Mouse (Mus musculus): ENCODE measurements at regions not wholly inside any gene's neighbourhood (a gene's known extent, or its start where the extent isn't known, plus 50 kb on each side); places are given as distances from the start of the nearest gene placed in this dataset.

DNA sequence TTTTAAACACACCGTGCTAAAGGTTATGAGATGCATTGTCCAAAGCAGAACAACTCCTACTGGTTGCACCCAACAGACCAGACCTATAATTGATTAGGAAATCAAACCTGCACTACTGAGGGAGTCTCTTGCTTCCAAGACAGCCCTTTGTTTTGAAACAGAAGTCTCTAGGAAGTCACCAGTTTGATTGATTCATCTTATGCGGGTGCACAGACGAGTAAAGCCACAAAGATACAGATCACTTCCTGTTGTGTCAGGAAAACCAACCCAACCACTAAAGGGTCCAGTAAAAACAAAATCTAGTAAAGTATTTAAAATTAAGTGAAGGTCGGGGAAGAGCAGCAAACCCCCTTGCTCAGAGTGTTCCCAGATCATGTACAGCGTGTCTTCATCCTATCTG is 58.3 kb upstream of the N6amt1 start:
- DNase-seq: no peak

DNA sequence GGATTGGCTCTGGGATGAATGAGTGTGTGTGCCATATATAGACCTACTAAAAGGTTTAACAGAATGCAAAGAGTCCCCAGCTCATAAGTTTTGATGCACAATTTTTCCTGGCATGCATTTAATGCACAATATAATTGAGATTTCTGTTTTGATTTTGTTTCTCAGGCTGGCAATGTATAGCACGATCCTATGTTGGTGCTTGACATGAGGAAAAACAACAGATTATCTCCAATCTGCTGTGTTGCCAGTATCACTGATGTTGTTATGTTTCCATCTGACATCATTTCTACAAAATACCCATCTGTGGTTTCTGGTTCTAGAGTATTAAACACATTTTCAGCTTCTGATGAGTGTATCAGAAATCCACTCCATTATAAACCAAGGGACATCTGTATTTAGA is 61.2 kb upstream of the N6amt1 start:
- no peak for DNase-seq

DNA sequence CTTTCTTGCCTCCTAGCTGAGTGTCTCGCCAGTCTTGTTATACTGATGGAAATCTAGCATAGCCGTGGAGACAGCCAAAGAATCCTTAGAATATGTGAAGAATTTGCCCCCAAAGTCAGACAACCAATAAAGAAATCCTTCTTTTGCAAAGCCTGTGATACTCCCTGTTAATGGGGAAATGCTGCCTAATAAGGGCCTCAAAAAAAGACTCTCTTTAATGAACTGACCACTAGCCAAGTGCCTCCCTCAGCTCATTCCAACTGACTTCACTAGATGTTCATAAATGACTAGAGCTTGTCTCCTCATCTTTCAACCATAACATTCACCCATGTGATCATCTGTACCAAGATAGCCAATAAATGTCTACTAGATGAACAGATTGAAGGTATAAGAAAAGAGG is 62.3 kb upstream of the N6amt1 start:
- DNase-seq: no peak

DNA sequence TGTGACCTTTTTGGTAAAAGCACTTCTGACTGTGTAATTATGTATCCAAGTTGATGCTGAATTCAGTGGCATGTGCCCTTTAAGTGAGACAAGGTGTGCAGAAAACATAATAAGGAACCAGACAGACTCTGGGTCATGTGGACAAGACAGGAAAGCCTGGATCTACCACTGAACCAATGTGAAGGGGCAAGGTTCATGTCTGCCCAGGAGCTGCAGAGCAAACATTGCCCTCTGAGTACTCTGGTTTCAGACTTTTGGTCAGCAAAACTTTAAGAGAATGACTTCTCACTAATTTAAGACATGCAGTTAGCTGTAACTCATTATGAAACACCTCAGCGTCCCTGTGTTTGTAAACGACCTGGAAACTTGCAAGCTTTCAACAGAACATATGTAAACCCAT is 68.3 kb upstream of the N6amt1 start:
- no peak for DNase-seq

DNA sequence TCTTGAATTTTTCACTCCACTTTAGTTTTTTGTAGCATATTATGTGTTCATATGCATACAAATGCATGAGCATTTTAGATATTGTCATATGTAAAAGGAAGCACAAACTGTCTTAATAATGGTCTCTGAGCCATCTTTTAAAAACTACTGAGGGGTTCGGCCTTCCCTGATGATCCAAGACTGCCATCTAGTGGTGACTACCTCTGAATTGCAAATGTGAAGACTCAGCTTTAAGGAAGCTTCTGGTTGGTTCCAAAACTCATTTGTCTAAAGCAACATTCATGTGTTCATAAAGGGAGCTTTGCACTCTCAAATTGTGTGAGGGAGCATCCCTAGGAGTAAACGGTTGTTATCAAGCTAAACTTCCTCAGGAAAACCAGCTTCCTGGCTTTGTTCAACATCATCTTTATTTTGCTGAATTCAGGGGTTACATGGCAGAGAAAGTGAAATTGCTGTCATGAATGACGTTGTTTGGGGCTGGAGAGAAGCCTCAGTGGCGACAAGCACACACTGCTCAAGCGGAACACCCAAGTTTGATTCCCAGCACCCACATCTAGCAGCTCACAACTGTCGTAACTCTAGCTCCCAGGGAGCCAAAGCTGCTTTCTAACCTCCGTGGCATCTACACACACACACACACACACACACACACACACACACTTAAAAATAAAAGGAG is 69.0 kb upstream of the N6amt1 start:
- DNase-seq: no peak

DNA sequence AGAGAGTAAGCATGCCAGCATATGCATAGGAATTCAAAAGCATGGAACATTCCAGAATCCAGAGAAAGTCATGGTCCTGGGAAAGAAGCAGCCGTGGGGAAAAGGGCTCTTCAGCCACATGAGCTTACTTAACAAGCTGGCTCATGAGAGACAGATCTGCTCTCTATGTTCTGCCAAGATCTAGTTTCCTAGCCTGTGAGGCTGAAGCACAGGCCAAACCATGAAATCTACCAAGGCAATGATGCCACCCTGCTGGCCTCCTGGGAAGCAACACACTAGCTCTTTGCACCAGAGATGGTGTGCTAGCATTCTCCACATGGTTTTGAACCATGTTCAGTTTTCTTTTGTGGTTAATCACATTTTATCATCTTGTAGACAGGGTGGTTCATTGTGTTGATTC is 75.5 kb upstream of the N6amt1 start:
- DNase-seq: no peak

DNA sequence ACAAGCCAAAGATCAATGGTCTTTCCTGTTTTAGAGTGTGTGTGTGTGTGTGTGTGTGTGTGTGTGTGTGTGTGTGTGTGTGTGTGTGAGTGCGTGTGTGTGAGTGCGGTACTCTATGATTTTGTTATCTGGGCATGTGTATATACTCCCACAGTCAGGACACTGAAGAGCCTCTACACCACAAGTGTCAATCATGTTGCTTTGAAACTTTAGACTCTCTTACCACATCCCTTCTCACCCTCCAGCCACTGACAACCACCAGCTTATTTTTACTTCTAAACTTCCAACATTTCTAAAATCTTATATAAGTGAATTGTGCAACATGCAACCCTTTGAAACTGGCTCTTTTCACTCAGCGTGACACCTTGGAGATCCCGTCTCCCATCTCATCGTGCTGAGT is 81.6 kb upstream of the N6amt1 start:
- no peak for DNase-seq

DNA sequence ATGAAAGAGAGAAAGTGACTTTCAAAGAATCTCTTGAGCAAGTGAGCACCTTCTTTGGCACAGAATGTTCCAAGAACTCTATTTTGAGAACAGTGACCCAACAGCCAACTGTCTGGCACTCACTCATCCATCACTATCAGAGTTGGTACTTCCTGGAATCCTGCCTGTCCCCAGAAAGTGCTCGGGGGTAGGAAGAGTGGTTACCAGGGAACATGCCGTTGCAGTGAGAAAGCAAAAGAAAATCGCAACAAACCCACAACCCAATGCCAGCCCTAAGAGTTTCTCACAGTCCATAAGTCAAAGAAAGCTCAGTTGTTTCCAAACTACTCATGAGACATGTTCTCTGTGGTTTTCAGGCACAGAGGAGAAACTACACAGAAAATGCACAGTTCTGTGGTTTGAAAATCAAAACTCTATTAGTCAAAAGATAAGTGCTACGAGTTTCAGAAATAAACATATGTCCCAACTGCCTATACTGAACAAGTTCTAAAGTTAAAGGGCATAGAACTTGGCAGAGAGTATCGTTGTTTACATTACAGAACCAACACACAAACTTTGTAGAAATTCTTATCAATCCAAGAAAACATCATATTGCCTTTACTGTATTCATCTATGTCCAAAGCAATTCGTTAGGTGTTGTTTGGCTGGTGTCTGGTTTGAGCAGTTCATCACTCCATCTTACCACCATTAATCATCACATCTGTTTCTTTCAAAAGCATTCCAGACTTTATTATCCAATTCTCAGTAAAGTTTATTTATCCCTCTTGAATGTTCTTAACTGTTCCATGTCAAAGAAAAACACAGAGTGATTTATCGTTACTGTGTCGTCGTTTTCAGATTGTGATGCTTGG is 85.8 kb upstream of the N6amt1 start:
- no peak for DNase-seq

DNA sequence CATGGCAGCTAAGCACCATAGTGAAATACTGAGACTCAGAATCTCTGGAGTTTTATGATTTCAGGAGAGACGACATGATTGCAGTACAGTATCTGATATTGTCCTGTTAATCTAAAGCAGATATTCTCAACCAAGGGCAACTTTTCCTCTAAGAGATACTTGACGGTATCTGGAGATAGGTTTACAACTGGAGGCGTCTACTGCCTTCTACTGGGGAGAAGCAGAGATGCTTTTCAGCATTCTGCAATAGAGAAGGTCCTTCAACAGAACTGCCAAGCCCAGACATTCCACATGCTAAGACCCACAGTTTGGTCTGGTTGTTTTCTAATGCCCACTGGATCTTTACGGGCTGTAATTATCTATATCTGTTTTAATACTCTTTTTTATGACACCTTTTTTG is 86.5 kb upstream of the N6amt1 start:
- DNase-seq: no peak

DNA sequence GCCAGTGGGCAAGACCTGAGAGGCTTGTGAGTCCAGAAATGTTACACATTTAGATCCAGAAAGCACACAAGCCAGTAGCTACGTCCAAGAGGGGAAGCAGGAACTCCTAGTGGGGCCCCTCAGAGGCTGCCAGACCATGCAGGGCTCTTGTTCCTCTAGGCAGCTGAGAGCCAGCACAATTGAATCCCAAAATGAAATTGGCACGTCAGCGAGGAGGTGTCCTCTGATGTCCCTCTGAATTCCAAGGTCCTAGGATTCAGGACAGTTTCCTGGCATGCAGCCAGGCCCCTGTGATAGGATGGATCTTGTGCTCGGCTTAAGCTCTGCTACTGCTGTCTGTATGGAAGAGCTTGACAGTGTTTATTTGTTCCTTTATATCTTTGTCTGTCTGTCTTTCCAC is 90.4 kb upstream of the N6amt1 start:
- peak; percentile 59 to 73 for DNase-seq

DNA sequence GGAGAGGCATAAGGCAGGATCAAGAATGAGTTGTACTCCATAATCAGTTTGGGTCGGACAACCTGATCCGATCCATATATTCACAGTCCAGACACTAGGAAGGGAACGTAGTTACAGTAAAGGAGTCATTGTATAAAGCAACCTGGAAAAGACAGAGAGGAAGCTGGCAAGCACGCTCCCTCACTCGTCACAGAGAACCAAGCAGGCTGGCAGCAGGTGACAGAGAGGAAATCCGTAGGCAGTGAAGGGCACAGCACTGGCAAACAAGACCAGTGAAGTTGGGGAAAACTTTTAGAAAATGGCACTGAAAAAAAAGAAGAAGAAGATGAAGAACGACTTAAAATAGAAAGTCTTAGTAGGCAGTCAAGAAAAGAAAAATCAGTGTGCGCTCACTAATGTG is 90.9 kb upstream of the N6amt1 start:
- DNase-seq: peak; percentile 29 to 32

DNA sequence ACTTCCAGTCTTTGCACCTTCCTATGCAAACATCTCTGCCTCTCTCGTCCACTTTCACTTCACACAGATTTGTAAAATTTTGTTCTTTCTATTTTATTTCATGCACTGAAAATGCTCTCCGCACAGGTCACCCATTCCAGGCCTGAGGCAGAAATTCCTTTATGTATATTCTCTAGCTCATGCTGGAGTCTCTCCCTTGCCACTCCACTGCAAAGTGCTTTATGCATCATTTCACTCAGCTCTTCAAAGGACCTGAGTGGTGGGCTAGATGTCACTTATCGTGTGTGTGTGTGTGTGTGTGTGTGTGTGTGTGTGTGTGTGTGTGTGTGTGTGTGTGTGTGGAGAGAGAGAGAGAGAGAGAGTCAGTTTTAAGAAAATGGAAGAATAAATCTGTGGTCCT is 91.5 kb upstream of the N6amt1 start:
- no peak for DNase-seq

DNA sequence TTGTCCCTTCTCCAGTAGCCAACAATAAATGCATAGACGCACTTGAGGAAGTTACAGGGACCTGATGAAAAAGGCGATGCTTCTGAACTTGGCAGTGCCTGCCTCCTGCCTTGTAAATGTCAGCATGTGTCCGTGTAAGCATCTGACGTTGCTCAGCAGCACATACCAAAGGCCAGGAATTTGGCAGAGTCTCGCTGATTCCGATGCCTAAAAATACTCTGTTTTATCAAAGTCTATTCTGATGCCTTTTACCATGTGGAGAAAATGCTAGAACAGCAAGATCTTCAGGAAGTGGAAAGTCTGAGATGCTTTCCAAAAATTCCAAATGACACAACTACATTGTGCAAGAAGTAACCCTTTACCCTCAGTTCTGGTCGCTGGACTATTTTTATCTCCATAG is 92.5 kb upstream of the N6amt1 start:
- peak; percentile 38 to 43 for DNase-seq

DNA sequence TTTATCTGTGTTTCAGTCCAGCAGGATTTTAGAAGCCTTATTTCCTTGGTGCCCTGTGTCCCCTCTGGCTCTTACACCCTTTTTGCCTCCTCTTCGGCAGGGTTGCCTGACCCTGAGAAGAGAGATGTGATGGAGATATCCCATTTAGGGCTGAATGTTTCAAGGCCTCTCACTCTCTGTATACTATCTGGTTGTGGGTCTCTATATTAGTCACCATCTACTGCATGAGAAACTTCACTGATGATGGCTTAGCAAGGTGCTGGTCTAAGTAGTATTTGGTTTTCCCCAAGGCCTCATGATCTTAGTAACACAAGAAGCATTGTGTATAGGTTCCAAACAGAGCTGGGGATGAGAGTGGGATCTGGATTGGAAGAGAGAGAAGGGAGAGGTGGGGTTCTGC is 99.2 kb upstream of the N6amt1 start:
- no peak for DNase-seq

DNA sequence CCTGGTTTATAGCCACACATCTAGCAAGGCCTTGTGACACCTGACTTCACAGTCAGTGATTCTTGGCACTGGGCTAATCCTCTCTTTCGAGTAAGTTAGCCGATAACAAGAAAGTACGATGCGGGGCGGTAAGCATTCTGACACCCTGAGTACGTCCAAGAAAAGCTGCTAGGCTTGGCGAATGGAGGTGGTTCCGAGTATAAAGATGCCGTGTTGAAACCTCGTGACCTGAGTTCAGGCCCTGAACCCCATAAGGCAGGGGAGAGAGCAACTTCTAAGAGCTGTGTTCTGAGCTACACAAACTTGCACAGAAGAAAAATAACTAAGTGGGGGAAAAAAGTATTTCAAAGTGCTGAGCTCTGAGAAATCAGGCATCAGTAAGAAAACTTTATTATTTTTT is 103.5 kb upstream of the N6amt1 start:
- no peak for DNase-seq

DNA sequence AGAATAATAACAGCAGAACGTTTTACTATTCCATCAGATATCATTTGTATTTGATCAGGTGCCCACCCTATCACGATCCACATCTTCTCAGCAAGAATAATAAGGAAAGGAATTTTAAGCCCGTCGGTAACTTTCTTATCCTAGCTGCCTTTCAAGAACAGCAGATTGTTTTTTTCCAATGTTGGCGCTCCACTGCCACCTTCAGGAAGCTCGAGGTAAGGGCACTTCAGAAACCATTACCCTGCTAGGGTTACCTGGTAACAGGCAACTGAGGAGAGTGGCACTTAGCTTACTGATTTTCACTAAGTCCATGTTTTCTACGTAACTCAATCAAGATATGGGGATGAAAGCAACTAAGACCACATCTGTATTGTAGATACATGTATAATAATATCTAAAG is 104.1 kb upstream of the N6amt1 start:
- peak; percentile 9 to 28 for DNase-seq

DNA sequence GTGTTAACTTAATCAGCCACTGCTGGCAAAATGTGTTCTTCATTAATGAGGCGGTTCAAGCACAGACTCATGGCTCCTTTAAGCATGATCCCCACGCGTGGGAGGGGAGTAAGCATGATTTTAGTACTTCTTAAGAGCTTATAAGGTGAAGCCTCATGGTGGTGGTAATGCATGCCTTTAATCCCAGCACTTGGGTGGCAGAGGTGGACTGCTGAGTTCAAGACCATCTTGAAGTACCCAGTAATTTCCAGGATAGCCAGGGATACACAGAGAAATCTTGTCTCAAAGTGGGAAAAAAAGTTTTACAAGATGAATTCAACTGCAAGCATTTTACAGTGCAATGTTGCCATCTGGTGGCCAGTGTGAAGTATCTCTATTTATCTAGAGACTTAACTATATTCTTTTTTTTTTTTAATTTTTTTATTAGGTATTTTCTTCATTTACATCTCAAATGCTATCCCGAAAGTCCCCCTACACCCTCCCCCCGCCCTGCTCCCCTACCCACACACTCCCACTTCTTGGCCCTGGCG is 105.4 kb upstream of the N6amt1 start:
- DNase-seq: peak; percentile 18 to 48

DNA sequence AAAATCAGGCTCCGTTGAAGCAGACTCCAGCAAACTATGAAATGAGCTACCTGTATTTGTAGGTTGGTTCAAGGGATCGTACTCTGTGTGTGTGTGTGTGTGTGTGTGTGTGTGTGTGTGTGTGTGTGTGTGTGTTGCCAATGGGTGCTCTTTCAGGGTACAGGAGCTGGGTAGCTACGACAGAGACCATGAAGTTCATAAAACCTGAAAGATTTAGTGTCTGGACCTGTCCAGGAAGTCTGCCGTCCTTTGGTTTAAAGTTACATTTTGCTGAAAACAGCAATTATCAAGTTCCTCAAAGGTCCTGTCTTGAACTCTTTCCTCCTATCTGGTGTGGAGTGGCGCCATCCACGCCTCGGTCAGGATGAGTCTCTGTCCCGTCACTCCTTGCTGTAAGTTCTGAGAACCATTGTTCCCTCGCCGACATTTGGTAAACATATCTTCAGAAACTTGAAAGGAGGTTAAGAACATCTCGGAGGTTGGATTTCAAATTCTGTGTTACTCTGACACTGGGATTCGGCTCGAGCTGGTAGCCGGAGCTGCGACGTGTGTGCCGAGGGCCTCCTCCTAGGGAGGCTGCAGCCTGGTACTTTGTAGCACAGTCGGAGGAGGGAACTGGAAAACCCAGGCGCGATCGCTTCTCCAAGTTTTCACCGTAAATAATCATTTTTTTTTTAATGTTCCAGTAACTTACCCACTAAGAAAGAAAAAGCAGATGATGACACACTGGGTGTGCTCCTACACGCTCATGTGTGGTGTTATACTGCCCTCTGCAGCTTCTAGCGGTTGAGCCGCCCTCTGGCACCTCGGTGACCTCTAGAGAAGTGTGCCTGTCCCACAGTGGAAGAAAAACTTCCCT is 107.8 kb upstream of the N6amt1 start:
- peak; percentile 7 to 25 for DNase-seq

DNA sequence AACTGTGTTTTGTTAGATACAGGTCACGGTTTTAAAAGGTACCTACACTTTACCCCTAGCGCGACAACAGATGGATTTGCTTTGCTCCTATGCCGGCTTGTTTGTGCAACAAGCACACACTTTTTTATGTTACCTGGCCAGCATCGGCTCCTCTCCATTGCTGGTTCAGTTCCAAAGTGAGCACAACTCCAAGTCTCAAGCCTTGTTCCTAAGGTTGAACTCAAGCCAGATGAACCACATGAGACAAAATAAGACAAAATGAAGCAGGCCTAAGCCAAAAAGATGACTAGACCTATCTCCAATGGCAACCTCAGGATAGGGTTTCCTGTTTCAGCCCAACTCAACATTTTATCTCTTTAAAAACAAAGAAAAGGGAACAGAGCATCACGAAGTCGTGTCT is 108.5 kb upstream of the N6amt1 start:
- no peak for DNase-seq

DNA sequence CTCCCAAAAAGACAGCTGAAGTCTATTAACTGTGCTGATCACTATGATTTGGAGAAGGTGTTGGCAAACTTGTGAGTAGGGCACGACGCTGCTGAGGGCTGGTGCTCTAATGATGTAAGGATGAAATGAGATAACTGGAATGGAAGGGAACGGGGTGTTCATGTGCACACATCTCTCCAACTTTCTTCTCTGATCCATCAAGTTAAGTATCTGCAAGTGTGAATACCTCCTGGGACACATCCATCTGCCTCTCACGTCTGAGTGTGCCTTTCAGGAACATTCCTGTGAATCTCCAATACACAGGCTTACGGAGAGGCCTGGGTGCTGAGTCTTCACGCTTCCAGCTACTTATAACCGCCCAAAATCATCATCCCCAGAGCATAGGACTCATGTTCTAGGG is 112.0 kb upstream of the N6amt1 start:
- DNase-seq: no peak

DNA sequence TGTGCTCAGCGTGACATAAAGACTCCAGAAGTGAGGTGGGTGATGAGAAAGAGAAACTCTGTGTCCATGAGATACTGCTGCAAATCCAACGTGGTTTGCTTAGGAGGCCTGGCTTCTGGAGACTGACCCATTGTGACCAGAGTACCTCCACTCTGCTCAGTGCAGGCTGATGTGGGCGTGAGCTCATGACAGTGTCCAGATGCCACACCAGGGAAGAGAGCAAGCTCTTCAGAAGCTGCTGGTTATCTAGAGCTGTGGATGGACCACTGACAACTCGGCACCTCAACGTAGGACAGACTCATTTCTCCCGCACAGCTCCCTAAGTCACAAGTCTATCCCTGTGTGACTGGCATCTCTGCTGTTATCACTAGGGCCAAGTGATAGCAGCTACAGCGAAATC is 114.9 kb upstream of the N6amt1 start:
- DNase-seq: no peak

DNA sequence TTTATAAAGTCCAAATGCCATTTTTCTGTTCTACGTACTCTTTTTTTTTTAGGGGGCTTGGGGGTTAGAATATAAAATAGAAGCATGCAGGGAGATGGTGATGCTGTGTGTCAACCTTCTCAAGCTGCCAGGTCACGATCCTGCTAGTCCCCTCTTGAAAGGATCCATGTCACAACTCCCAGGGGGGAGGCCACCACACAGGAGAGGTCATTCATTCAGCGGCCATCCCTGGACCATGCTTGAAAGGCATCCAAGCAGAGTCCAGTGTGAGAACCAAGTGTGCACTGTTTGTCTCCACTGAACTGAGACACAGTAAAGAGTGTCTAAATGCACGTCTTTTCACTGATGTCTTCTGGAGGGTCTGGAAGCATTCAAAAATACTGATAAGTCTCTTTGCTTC is 119.8 kb upstream of the N6amt1 start:
- DNase-seq: no peak

DNA sequence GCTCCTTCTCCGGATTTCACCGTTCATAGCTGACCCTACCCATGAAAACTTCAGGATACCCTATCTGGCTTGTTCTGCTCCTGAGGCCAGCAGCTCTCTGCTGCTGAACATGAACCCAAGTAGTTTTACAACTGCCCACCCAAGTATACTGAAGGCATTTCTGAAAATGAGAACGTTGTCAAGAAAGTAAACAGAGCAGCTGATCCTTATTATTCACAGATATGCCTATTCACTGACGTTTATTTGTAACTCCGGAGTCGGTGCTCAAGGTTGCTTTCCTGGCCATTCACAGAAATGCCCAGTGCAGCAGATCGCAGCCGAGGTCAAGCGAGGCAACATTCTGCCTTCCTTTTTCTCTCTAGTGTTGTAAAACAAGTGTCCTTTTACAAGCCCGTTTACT is 128.4 kb upstream of the N6amt1 start:
- DNase-seq: no peak

DNA sequence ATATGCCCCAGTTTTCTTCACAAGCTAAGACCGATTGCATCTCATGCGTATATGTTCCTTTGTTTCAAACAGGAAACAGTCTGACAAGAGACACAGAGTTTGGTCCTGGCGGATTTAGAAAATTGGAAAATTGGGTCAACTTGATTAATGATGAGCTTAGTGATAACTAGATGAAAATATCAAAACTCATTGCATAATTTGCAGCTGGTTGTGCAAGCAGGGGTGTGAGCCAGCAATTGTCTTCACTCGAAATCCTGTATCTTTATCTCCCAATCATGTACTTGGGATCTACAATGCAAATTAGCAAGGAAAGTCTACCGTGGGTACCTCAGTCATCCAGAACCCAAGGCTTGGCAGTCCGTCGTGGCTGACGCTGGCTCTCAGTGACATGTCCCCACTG is 128.9 kb upstream of the N6amt1 start:
- DNase-seq: no peak

Measured in cerebellum, adult 18-20 months (tissue).